Mouse (Mus musculus) stomach, embryonic 16.5 days (tissue): ENCODE data around the gene Zp1. TPM values are rescaled to one million over a fixed set of nuclear protein-coding genes. Genes with fewer than 3 reads are reported as not detected.

Source experiments
- ATAC-seq: fragments of 200-750 bp; cut with Nextera tagmentation; 2 replicates; pipeline ENCODE4 v1.8.0; 2017; ENCODE audit warnings: moderate number of reproducible peaks, moderate TSS enrichment; ENCODE audit not compliant: insufficient read depth, low FRiP score
- H3K27ac ChIP-seq: fragments of 300-500 bp; sonication (generic); 2 replicates; pipeline ENCODE4 v1.5.1; 2014; ENCODE audit warnings: low read length
- H3K27me3 ChIP-seq: fragments of 300-500 bp; sonication (generic); 2 replicates; pipeline ENCODE4 v1.6.1; 2014; ENCODE audit warnings: low read length, control low read depth, mixed read lengths; ENCODE audit not compliant: control insufficient read depth, insufficient read depth
- H3K36me3 ChIP-seq: fragments of 300-500 bp; sonication (generic); 2 replicates; pipeline ENCODE4 v1.6.1; 2014; ENCODE audit warnings: low read length; ENCODE audit not compliant: control insufficient read depth, insufficient read depth
- H3K4me1 ChIP-seq: fragments of 300-500 bp; sonication (generic); 2 replicates; pipeline ENCODE4 v1.6.1; 2014; ENCODE audit warnings: low read length, control low read depth, mixed read lengths; ENCODE audit not compliant: control insufficient read depth, insufficient read depth
- H3K4me2 ChIP-seq: fragments of 300-500 bp; sonication (generic); 2 replicates; pipeline ENCODE4 v1.6.1; 2014; ENCODE audit warnings: low read depth, low read length, mixed read lengths
- H3K4me3 ChIP-seq: fragments of 300-500 bp; sonication (generic); replicated peaks from 2 replicates; pipeline ENCODE4 v1.5.1; 2014; ENCODE audit warnings: mild to moderate bottlenecking, low read length
- H3K9ac ChIP-seq: fragments of 300-500 bp; sonication (generic); 2 replicates; pipeline ENCODE4 v1.6.1; 2014; ENCODE audit warnings: low read length
- H3K9me3 ChIP-seq: fragments of 300-500 bp; sonication (generic); replicated peaks from 2 replicates; pipeline ENCODE4 v1.6.1; 2016; ENCODE audit warnings: low read length, control low read depth; ENCODE audit not compliant: control insufficient read depth
- WGBS: fragments of 180-500 bp; shearing (Covaris S2); extraction: QIAGEN DNeasy Blood & Tissue Kit; methylation state at CpG from one replicate; pipeline ENCODE4 v1.1.7; 2014; 5-methylcytosine and 5-hydroxymethylcytosine counted together
- polyA plus RNA-seq: library from polyadenylated mRNA; unstranded; fragments of >200 nt; fragmentation: Nextera tagmentation; extraction: Ambion mirVana; gene quantifications from 2 replicates; pipeline ENCODE4 v1.2.1, GENCODE M21; 2015

Gene Zp1
- polyA plus RNA-seq, 1 experiment from 2014 or later: not detected

DNA sequence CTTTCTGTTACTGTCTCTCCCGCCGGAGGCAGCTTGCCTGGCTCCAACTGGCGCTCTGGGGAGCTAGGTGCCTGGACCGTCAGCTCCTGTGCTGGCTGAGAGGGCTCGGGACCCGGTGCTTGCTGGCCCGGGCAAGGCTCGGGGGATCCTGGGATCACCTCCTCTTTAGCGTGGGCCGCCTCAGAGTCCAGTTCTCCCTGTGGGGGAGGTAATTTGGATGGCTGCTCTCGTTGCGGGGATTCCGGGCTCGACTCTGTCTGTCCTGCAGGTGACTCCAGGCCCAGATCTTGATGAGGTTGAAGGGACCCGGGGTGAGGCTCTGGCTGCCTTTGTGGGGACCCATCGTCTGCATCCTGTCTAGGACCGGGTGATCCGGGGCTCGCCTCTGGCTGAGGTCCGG lies 28.0 kb upstream of the Zp1 start:
- H3K27me3 ChIP-seq: no peaks in the 10 kb centered on the region
- H3K4me2 ChIP-seq: peak overlapping the region; percentile 98
- H3K4me3 ChIP-seq: peak overlapping the region; percentile 76
- H3K36me3 ChIP-seq: peaks cover 7% of the 10 kb centered on the region
- peaks cover 39% of the 10 kb centered on the region for H3K4me1 ChIP-seq
- H3K9ac ChIP-seq: peak overlapping the region; percentile 86
- ATAC-seq: no peak
- no peaks in the 10 kb centered on the region for H3K9me3 ChIP-seq
- H3K27ac ChIP-seq: no peak overlapping the region
- under 1% methylated on average over 20 of the region's 20 CpGs for WGBS

DNA sequence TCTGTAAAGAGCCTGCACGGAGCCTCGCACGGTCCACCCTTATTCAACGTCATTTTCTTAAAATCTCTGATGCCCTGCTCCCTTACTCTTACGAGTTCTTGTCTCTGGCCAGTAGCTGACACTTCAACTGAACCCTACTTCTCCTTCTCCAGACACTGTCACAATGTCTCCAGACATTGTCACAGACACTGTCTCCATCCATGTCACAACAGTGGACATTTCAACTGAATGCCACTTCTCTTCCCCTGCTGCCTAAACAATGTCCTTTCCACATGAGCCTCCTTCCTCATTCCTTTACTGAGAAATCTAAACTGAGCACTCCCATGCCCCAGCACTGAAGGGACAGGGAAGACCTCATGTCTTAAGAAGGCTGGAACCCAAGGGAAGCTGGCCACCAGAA lies 26.8 kb upstream of the Zp1 start:
- WGBS: 76% methylated on average over 5 of the region's 5 CpGs
- Histone ChIP-seq H3K36me3 (peaks cover 7% of the 10 kb centered on the region), H3K9ac (peak overlapping the region; percentile 86), H3K4me2 (peak overlapping the region; percentile 98), H3K27me3 (no peaks in the 10 kb centered on the region), H3K4me3 (peak overlapping the region; percentile 76), H3K27ac (no peak overlapping the region), H3K9me3 (no peaks in the 10 kb centered on the region), H3K4me1 (peaks cover 32% of the 10 kb centered on the region)
- no peak for ATAC-seq

DNA sequence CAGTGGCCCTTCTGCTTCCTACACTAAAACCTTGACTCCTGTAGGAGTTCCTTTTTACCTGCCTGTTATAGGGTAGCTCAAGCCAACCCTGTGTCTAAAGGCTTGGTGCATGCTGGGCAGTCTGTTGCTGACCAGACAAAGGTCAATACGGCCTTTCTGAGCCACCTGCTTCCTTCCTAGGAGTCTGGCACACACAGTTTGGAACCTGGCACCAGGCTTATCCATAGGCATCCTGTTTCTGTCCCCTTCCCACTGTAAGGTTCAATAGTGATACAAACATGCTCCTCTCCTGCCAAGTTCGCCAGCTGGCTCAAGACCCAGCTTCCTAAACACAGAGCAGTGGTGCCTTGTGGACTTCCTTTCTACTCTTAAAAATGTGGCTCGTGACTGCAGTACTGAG lies 26.1 kb upstream of the Zp1 start:
- H3K4me3 ChIP-seq: 0 out of 2 replicates have a peak overlapping the region, but pooled peaks have one; percentile 76
- H3K4me2 ChIP-seq: peak overlapping the region; percentile 98
- no peak for ATAC-seq
- H3K9me3 ChIP-seq: no peaks in the 10 kb centered on the region
- peaks cover 25% of the 10 kb centered on the region for H3K4me1 ChIP-seq
- WGBS: 80% methylated on average over 3 of the region's 3 CpGs
- H3K27ac ChIP-seq: no peak overlapping the region
- H3K36me3 ChIP-seq: peaks cover 7% of the 10 kb centered on the region
- H3K9ac ChIP-seq: 0 out of 2 replicates have a peak overlapping the region, but pooled peaks have one; percentile 15
- H3K27me3 ChIP-seq: no peaks in the 10 kb centered on the region

DNA sequence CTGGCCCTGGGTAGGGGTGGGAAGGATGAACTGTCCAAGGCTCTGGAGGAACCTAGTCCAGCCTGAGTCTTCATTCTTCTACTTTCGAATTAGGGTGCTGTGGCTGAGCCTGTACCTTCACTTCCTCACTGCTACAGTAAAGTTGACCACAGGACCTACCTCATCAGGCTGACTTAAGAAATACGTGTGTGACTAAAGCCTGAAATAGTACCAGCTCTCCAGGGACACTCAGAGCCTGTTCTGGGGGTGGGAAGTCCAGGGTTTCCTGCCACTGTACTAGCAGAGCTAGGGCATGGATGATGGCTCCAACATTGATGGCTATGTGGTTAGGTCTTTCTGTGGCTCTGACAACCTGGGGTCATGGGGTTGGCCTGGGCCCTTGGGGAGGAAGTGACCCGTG lies 23.5 kb upstream of the Zp1 start:
- no peak for ATAC-seq
- WGBS: 91% methylated on average over 3 of the region's 3 CpGs

DNA sequence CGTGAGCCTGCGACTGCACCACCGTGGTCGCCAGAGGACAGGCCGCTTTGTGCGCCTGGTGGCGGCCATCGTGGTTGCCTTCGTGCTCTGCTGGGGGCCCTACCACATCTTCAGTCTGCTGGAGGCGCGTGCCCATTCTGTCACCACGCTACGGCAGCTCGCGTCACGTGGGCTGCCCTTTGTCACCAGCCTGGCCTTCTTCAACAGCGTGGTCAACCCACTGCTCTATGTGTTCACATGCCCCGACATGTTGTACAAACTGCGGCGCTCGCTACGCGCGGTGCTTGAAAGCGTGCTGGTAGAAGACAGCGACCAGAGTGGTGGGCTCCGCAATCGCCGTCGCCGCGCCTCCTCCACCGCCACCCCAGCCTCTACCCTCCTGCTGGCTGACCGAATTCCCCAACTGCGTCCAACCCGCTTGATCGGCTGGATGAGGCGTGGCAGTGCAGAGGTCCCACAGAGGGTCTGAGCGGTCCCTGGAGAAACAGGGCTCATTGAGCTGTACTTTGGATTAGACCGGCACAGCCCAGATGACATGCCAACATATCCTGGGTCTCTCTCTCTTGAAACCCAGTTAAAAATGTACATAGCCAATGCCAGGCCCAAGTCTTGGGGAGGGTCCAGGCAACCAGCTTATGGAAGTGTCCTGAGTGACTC lies 20.5 kb upstream of the Zp1 start:
- Histone ChIP-seq H3K27me3 (0 out of 2 replicates have a peak, but pooled peaks cover 3% of the 10 kb centered on the region), H3K4me3 (peak overlapping the region; percentile 41), H3K36me3 (peaks cover 7% of the 10 kb centered on the region), H3K9me3 (no peaks in the 10 kb centered on the region), H3K9ac (peak overlapping the region; percentile 68), H3K27ac (no peak overlapping the region), H3K4me2 (peak overlapping the region; percentile 82), H3K4me1 (peaks cover 11% of the 10 kb centered on the region)
- ATAC-seq: peak; percentile 62
- WGBS: 5% methylated on average over 40 of the region's 40 CpGs

More for the DNA sequence above, 23.5 kb upstream of the Zp1 start:
- Histone ChIP-seq H3K9ac (no peak overlapping the region), H3K27me3 (0 out of 2 replicates have a peak, but pooled peaks cover 3% of the 10 kb centered on the region), H3K4me2 (no peak overlapping the region), H3K4me3 (no peak overlapping the region), H3K4me1 (peaks cover 30% of the 10 kb centered on the region), H3K9me3 (no peaks in the 10 kb centered on the region), H3K27ac (no peak overlapping the region), H3K36me3 (peaks cover 7% of the 10 kb centered on the region)

DNA sequence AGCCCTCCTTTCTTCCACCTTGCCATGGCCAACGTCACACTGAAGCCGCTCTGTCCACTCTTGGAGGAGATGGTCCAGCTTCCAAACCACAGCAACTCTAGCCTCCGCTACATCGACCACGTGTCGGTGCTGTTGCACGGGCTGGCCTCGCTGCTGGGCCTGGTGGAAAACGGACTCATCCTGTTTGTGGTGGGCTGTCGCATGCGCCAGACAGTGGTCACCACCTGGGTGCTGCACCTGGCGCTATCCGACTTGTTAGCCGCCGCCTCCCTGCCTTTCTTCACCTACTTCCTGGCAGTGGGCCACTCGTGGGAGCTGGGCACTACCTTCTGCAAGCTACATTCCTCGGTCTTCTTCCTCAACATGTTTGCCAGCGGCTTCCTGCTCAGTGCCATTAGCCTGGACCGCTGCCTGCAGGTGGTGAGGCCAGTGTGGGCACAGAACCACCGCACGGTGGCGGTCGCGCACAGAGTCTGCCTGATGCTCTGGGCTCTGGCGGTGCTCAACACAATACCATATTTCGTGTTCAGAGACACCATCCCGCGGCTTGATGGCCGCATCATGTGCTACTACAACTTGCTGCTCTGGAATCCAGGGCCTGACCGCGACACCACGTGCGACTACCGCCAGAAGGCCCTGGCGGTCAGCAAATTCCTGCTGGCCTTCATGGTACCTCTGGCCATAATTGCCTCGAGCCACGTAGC lies 19.8 kb upstream of the Zp1 start:
- Histone ChIP-seq H3K4me1 (peaks cover 11% of the 10 kb centered on the region), H3K36me3 (peaks cover 7% of the 10 kb centered on the region), H3K9ac (peak overlapping the region; percentile 68), H3K27ac (no peak overlapping the region), H3K27me3 (0 out of 2 replicates have a peak, but pooled peaks cover 3% of the 10 kb centered on the region), H3K9me3 (no peaks in the 10 kb centered on the region), H3K4me2 (peak overlapping the region; percentile 82), H3K4me3 (peak overlapping the region; percentile 41)
- WGBS: 19% methylated on average over 37 of the region's 37 CpGs
- peak; percentile 85 for ATAC-seq

DNA sequence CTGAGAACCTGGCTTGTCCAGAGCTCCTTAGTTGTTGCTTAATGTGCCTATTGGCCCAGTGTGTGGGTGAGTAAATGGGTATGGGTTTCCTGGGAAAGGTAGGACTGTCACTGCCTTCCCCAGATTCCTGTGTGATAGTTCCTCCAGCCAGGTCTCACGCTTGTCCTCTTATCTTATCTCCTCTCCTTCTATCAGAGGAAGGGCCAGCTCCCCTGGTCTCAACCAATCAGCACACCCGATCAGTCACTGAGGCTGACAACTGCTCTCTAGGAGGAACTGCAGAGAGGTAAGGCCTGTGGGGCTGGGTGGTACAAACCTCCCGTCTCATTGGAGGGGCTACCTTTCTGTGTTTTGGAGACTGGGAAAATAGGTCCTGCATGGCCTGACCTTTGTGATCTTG lies 18.3 kb upstream of the Zp1 start:
- H3K4me1 ChIP-seq: peaks cover 11% of the 10 kb centered on the region
- H3K4me3 ChIP-seq: no peak overlapping the region
- H3K9me3 ChIP-seq: no peaks in the 10 kb centered on the region
- ATAC-seq: no peak
- 0 out of 2 replicates have a peak, but pooled peaks cover 3% of the 10 kb centered on the region for H3K27me3 ChIP-seq
- no peak overlapping the region for H3K4me2 ChIP-seq
- 23% methylated on average over 3 of the region's 3 CpGs for WGBS
- H3K36me3 ChIP-seq: no peaks in the 10 kb centered on the region
- H3K9ac ChIP-seq: no peak overlapping the region
- H3K27ac ChIP-seq: no peak overlapping the region

DNA sequence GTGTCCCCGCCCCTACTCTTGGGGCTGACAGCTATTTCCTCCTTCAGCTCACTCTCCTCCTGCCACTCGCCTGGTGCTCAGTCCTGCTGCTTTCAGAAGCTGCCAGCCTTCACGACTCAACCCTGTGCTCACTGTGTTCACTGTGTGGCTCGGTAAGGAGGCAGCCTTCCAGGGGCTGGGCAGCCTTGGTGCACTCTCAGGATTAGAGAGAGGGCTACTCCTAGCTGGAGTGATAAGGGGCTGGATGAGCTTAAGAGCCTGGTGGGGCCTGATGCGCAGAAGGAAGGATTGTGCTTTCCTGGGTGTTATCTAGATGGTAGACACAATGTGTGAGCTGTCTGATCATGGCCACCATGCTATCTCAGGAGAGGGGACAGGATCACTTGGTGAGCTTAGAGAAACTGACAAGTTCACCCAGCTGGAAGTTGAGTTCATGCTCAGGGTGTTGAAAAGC lies 16.7 kb upstream of the Zp1 start, which contains the start of gene Ptgdr2:
Gene Ptgdr2 (plus strand): TSS at position 51 of the 454 bp plus-strand sequence.
- Histone ChIP-seq H3K27ac (no peak within 1 kb of the TSS), H3K4me1 (peaks cover 11% of the 10 kb centered on the region), H3K4me2 (no peak within 1 kb of the TSS), H3K4me3 (no peak within 1 kb of the TSS), H3K9me3 (no peaks in the 10 kb centered on the region), H3K36me3 (no peaks in the 10 kb centered on the region), H3K27me3 (0 out of 2 replicates have a peak, but pooled peaks cover 3% of the 10 kb centered on the region), H3K9ac (no peak within 1 kb of the TSS)
- ATAC-seq: no peak
- 38% methylated on average over 5 of the region's 5 CpGs for WGBS

DNA sequence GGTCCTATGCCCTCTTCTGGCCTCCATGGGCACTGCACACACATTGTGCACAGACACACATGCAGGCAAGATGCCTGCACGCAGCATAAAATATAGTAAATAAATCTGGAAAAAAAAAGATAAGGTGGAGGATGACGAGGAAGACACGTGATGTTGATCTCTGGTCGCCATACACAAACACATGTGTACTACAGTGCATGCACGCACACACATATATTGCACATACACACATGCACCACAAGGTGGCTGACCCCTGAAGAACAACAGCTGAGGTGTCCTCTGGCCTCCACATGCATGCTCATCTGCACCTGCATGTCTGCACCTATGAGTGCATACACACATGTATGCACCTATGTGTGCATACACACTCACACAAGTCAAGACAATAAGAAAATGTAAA lies 15.6 kb upstream of the Zp1 start:
- WGBS: 86% methylated on average over 5 of the region's 5 CpGs
- ATAC-seq: no peak
- H3K4me1 ChIP-seq: peaks cover 9% of the 10 kb centered on the region

More for the DNA sequence above, 15.6 kb upstream of the Zp1 start:
- Histone ChIP-seq H3K36me3 (no peaks in the 10 kb centered on the region), H3K27me3 (0 out of 2 replicates have a peak, but pooled peaks cover 3% of the 10 kb centered on the region), H3K4me3 (no peak overlapping the region), H3K9me3 (no peaks in the 10 kb centered on the region), H3K9ac (no peak overlapping the region), H3K4me2 (no peak overlapping the region), H3K27ac (no peak overlapping the region)
